Mouse (Mus musculus) G1E (cell line): ENCODE results near the gene Fmo5.

Source experiments
- CTCF ChIP-seq: IDR thresholded peaks from 2 replicates; pipeline ENCODE4 v1.5.1; 2012; ENCODE audit warnings: low read depth, low read length, inconsistent platforms, mixed read lengths
- POLR2AphosphoS5 ChIP-seq: IDR thresholded peaks from 2 replicates; pipeline ENCODE4 v1.6.1; 2012; ENCODE audit warnings: low read depth, low read length, inconsistent platforms; ENCODE audit not compliant: insufficient replicate concordance
- TAL1 ChIP-seq: conservative IDR thresholded peaks from 2 replicates; pipeline ENCODE4 v1.6.1; 2012; ENCODE audit warnings: low read depth, low read length, inconsistent platforms, mixed read lengths

GRCm38 (mm10) chr3:97701198-97701597 lies 72.6 kb downstream of the Fmo5 start:
- TF ChIP-seq CTCF: no peak
- no peak for TF ChIP-seq TAL1
- no peak for TF ChIP-seq POLR2AphosphoS5
